Mouse (Mus musculus): ENCODE measurements at regions not wholly inside any gene's neighbourhood (a gene's known extent, or its start where the extent isn't known, plus 50 kb on each side); places are given as distances from the start of the nearest gene placed in this dataset.

GRCm38 (mm10) chr7:53750985-53751605 is 1084.2 kb upstream of the Luzp2 start:
- H3K27me3 ChIP-seq (ENCODE audit: insufficient read depth, low read length) = no peaks in the 10 kb centered on the region
- H3K4me3 ChIP-seq (ENCODE audit: low read length) = no peak overlapping the region
- WGBS = 38% methylated on average over 4 of the region's 4 CpGs
- no peak overlapping the region; the same call in 1 of the 2 replicates for H3K27ac ChIP-seq
- H3K9ac ChIP-seq (replicated peaks; ENCODE audit: low read length) = no peak overlapping the region
- H3K36me3 ChIP-seq (ENCODE audit: insufficient read depth, low read length) = no peaks in the 10 kb centered on the region
- no peaks in the 10 kb centered on the region for H3K9me3 ChIP-seq (ENCODE audit: low read length)
- no peak for TF ChIP-seq CTCF (IDR thresholded peaks at IDR 0.05; ENCODE audit: low read depth)
- DNase-seq (ENCODE audit: low spot score) (peak; percentile 25), ATAC-seq (peak; percentile 77)
- no peaks in the 10 kb centered on the region for H3K4me1 ChIP-seq (ENCODE audit: insufficient read depth, low read length)
- H3K4me2 ChIP-seq (ENCODE audit: low read depth, low read length) = no peak overlapping the region
